Mouse (Mus musculus) lung, embryonic 14.5 days (tissue): ENCODE data around the gene Galnt17. TPM values are rescaled to one million over a fixed set of nuclear protein-coding genes. Genes with fewer than 3 reads are reported as not detected.

Source experiments
- ATAC-seq: fragments of 200-750 bp; cut with Nextera tagmentation; 2 replicates; pipeline ENCODE4 v1.8.0; 2017; ENCODE audit warnings: mild to moderate bottlenecking, moderate TSS enrichment, moderate library complexity; ENCODE audit not compliant: insufficient read depth
- DNase-seq: peaks from one replicate; pipeline ENCODE4 v3.0.0-alpha.2; 2015
- H3K27ac ChIP-seq: fragments of 300-500 bp; sonication (generic); 2 replicates; pipeline ENCODE4 v1.5.1; 2014; ENCODE audit warnings: low read depth, mild to moderate bottlenecking, moderate library complexity
- H3K27me3 ChIP-seq: fragments of 300-500 bp; sonication (generic); 2 replicates; pipeline ENCODE4 v1.6.1; 2014; ENCODE audit warnings: low read length, control low read depth; ENCODE audit not compliant: insufficient read depth
- H3K36me3 ChIP-seq: fragments of 300-500 bp; sonication (generic); 2 replicates; pipeline ENCODE4 v1.6.1; 2014; ENCODE audit warnings: control low read depth; ENCODE audit not compliant: insufficient read depth
- H3K4me1 ChIP-seq: fragments of 300-500 bp; sonication (generic); 2 replicates; pipeline ENCODE4 v1.6.1; 2014; ENCODE audit warnings: antibody characterized with exemption, control low read depth; ENCODE audit not compliant: insufficient read depth
- H3K4me2 ChIP-seq: fragments of 300-500 bp; sonication (generic); 2 replicates; pipeline ENCODE4 v1.6.1; 2014; ENCODE audit warnings: mild to moderate bottlenecking
- H3K4me3 ChIP-seq: fragments of 300-500 bp; sonication (generic); 2 replicates; pipeline ENCODE4 v1.5.1; 2014; ENCODE audit warnings: low read depth, low read length
- H3K9ac ChIP-seq: fragments of 300-500 bp; sonication (generic); 2 replicates; pipeline ENCODE4 v1.6.1; 2014
- H3K9me3 ChIP-seq: fragments of 300-500 bp; sonication (generic); 2 replicates; pipeline ENCODE4 v1.6.1; 2016; ENCODE audit warnings: low read depth, low read length, control low read depth
- CTCF ChIP-seq: IDR thresholded peaks from 2 replicates; pipeline ENCODE4 v1.5.1; 2016; ENCODE audit warnings: antibody characterized with exemption, low read depth
- WGBS: fragments of 180-500 bp; shearing (Covaris S2); extraction: QIAGEN DNeasy Blood & Tissue Kit; methylation state at CpG from one replicate; pipeline ENCODE4 v1.1.7; 2014; 5-methylcytosine and 5-hydroxymethylcytosine counted together
- polyA plus RNA-seq: library from polyadenylated mRNA; unstranded; fragments of >200 nt; fragmentation: Nextera tagmentation; extraction: Ambion mirVana; gene quantifications from 2 replicates; pipeline ENCODE4 v1.2.1, GENCODE M21; 2014

Galnt17 gene
- polyA plus RNA-seq, 1 experiment from 2014 or later: 1.2 TPM

DNA sequence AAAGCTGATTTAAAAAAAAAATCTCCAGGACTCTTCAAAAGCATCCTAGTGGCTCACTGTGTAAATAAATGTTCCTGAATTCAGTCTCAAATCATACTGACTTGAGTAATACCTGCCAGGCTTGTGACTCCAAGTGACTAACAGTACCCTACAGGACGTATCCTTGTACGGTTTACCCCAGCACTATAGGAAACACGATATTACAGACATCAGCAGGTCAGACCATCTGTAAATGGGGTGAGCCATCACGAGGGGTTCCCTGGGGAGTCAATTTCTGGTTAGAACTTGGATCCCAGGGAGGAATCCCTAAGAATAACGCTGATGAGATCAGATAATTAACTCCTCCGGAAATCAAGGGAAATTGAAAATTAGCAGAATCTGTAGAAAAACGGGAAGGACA, 294.5 kb downstream of the Galnt17 start:
- ATAC-seq (no peak), DNase-seq (no peak)
- H3K27ac ChIP-seq: no peak overlapping the region
- H3K4me2 ChIP-seq: no peak overlapping the region
- no peak overlapping the region for H3K4me3 ChIP-seq
- no peaks in the 10 kb centered on the region for H3K9me3 ChIP-seq
- no peak for TF ChIP-seq CTCF
- no peaks in the 10 kb centered on the region for H3K4me1 ChIP-seq
- H3K36me3 ChIP-seq: no peaks in the 10 kb centered on the region
- H3K27me3 ChIP-seq: no peaks in the 10 kb centered on the region
- no peak overlapping the region for H3K9ac ChIP-seq
- WGBS: 78% methylated on average over 7 of the region's 7 CpGs

DNA sequence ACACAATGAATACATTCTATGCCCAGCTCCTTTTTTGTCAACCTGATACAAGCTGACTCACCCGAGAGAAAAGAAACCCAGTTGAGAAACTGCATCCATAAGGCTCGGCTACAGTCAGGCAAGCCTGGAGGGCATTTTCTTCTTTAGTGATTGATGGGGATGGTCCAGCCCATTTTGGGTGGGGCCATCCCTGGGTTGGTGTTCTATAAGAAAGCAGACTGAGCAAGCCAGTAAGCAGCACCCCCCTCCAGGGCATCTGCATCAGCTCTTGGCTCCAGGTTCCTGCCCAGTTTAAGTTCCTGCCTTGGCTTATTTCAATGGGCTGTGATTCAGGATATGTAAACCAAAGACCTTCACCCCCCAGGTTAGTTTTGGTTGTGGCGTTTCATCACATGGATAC, 295.2 kb downstream of the Galnt17 start:
- WGBS: 71% methylated on average over 3 of the region's 3 CpGs
- H3K27ac ChIP-seq: no peak overlapping the region
- no peak overlapping the region for H3K9ac ChIP-seq
- DNase-seq (no peak), ATAC-seq (no peak)
- H3K36me3 ChIP-seq: no peaks in the 10 kb centered on the region
- H3K4me2 ChIP-seq: no peak overlapping the region
- no peaks in the 10 kb centered on the region for H3K9me3 ChIP-seq
- no peaks in the 10 kb centered on the region for H3K27me3 ChIP-seq
- no peaks in the 10 kb centered on the region for H3K4me1 ChIP-seq
- TF ChIP-seq CTCF: no peak
- no peak overlapping the region for H3K4me3 ChIP-seq

DNA sequence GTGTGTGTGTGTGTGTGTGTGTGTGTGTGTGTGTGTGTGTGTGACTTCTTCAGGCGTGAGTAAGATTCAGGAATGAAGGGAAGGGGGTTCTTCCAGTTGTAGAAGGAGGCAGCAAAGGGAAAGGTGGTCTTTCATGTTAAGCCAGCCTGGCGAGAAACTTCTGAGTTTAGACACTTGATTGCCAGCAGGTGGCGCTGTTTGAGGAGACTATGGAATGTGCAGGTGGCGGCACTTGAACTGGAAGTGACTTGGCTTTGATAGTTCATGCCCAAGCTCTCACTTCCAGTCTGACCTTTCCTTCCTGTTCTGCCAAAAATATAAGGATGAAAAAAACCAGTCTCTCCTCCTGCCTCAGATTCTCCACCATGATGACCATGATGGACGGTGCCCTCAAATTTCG, 298.8 kb downstream of the Galnt17 start:
- H3K27ac ChIP-seq: no peak overlapping the region
- DNase-seq (peak; percentile 42), ATAC-seq (no peak)
- H3K4me3 ChIP-seq: no peak overlapping the region
- H3K9ac ChIP-seq: no peak overlapping the region
- 43% methylated on average over 6 of the region's 6 CpGs for WGBS
- H3K9me3 ChIP-seq: no peaks in the 10 kb centered on the region
- H3K36me3 ChIP-seq: no peaks in the 10 kb centered on the region
- no peaks in the 10 kb centered on the region for H3K27me3 ChIP-seq
- peak; percentile 63 for TF ChIP-seq CTCF
- H3K4me1 ChIP-seq: no peaks in the 10 kb centered on the region
- H3K4me2 ChIP-seq: no peak overlapping the region

DNA sequence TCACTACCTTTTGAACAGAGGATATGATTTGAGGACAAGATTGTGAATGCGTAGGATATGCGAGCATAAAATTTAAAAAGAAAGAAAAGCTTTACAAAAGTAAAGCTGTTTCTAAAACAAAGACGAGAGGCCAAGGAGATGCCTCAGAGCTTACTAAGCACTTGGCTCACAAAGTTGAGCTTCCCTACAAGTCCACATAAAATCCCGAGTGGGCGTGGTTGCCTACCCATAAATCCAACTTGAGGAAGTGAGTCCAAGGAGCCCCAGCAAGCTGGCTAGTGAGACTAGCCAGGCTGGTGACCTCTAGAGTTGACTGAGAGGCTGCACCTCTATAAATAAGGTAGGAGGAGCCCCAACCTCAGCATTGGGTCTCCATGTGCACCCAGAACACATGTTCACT, 299.8 kb downstream of the Galnt17 start:
- Histone ChIP-seq H3K27ac (no peak overlapping the region), H3K9ac (no peak overlapping the region), H3K4me3 (no peak overlapping the region), H3K4me1 (no peaks in the 10 kb centered on the region), H3K4me2 (no peak overlapping the region), H3K36me3 (no peaks in the 10 kb centered on the region), H3K27me3 (no peaks in the 10 kb centered on the region), H3K9me3 (no peaks in the 10 kb centered on the region)
- no peak for TF ChIP-seq CTCF
- ATAC-seq (no peak), DNase-seq (no peak)
- 92% methylated on average over 5 of the region's 5 CpGs for WGBS

DNA sequence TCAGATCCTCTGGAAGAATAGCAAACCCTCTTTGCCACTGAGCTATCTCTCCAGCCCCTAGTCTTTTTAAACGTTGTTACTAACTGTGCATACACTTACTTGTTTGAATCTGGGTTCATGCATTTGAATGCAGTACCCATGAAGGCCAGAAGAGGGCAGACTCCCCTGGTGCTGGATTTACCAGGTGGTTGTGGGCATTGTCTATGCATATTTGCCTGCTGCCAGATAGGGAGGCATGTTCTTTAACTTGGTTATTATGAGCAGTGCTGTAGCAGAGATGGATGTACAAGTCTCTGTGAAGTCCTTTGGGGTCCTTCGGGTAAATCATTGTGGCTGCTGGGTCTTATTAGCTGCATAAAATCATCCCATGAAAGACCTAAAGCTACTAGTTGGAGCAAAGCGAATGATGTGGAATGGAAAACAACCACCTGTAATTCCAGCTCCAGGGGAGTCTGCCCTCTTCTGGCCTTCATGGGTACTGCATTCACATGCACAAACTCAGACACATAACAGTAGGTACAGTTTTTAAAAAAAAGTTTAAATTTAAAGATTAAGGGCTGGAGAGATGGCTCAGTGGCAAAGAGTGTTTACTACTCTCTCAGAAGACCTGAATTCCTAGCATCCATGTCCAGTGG, 300.3 kb downstream of the Galnt17 start:
- H3K27me3 ChIP-seq: no peaks in the 10 kb centered on the region
- H3K4me2 ChIP-seq: no peak overlapping the region
- no peak for ATAC-seq
- no peak overlapping the region for H3K9ac ChIP-seq
- DNase-seq: peak; percentile 60
- H3K27ac ChIP-seq: no peak overlapping the region
- peak; percentile 63 for TF ChIP-seq CTCF
- H3K36me3 ChIP-seq: no peaks in the 10 kb centered on the region
- H3K4me1 ChIP-seq: no peaks in the 10 kb centered on the region
- no peak overlapping the region for H3K4me3 ChIP-seq
- H3K9me3 ChIP-seq: no peaks in the 10 kb centered on the region
- 67% methylated on average over 3 of the region's 3 CpGs for WGBS

DNA sequence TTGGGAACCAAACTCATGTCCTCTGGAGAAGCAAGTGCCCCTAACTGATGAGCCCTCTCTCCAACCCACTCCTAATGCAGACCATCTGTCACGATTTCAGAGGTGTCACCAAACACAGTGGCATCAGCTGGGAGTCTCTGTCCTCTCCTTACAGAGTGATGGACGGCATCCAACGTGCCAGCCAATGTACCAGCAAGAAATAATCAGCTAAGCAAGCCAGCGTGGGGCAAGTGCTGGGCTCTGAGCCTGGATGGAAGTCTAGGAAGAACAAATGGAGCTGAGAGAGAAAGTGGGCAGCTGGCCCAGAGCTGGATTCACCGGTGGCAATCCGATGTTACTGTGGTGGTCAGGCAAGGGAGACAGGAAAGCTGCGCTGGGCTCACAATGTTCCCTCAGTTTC, 301.1 kb downstream of the Galnt17 start:
- DNase-seq: no peak
- no peaks in the 10 kb centered on the region for H3K36me3 ChIP-seq
- no peak overlapping the region for H3K9ac ChIP-seq
- no peaks in the 10 kb centered on the region for H3K9me3 ChIP-seq
- no peak overlapping the region for H3K4me2 ChIP-seq
- H3K4me3 ChIP-seq: no peak overlapping the region
- H3K27me3 ChIP-seq: no peaks in the 10 kb centered on the region
- no peaks in the 10 kb centered on the region for H3K4me1 ChIP-seq
- no peak for ATAC-seq
- no peak overlapping the region for H3K27ac ChIP-seq
- 67% methylated on average over 7 of the region's 7 CpGs for WGBS
- no peak for TF ChIP-seq CTCF

DNA sequence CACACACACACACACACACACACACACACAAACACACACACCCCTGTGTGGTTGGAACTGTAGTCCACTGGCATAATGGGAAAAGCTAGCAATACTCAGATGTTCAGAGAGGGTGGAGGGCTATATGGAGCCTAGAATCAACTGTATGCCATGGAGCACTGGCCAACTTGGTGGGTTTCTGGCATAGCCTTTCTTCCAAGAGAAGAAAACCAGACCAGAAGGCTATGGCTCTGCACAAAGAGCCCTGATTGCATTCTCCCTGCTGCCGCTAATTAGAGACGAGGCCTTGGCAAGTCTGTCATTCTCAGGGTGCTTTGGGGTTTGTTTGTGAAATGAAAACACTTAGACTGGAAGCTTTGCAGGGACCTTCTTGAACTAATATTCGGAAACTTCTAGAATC, 301.8 kb downstream of the Galnt17 start:
- Histone ChIP-seq H3K36me3 (no peaks in the 10 kb centered on the region), H3K9me3 (no peaks in the 10 kb centered on the region), H3K4me1 (no peaks in the 10 kb centered on the region), H3K27me3 (no peaks in the 10 kb centered on the region), H3K4me3 (no peak overlapping the region), H3K4me2 (no peak overlapping the region), H3K9ac (no peak overlapping the region), H3K27ac (no peak overlapping the region)
- DNase-seq (no peak), ATAC-seq (no peak)
- no peak for TF ChIP-seq CTCF
- 86% methylated on average over 3 of the region's 3 CpGs for WGBS

GRCm38 (mm10) chr5:131000572-131000971, 307.7 kb downstream of the Galnt17 start:
- Histone ChIP-seq H3K9ac (no peak overlapping the region), H3K36me3 (no peaks in the 10 kb centered on the region), H3K27me3 (no peaks in the 10 kb centered on the region), H3K4me1 (no peaks in the 10 kb centered on the region), H3K27ac (no peak overlapping the region; the same call in 1 of the 2 replicates), H3K9me3 (no peaks in the 10 kb centered on the region), H3K4me2 (no peak overlapping the region), H3K4me3 (no peak overlapping the region)
- no peak for TF ChIP-seq CTCF
- DNase-seq: peak; percentile 63
- 49% methylated on average over 2 of the region's 2 CpGs for WGBS
- peak; percentile 96 for ATAC-seq
